Mouse (Mus musculus): ENCODE measurements around the gene Gngt1. TPM values are rescaled to one million over a fixed set of nuclear protein-coding genes. Genes with fewer than 3 reads are reported as not detected.

Gngt1 gene
- polyA plus RNA-seq, 2 experiments = not detected

DNA sequence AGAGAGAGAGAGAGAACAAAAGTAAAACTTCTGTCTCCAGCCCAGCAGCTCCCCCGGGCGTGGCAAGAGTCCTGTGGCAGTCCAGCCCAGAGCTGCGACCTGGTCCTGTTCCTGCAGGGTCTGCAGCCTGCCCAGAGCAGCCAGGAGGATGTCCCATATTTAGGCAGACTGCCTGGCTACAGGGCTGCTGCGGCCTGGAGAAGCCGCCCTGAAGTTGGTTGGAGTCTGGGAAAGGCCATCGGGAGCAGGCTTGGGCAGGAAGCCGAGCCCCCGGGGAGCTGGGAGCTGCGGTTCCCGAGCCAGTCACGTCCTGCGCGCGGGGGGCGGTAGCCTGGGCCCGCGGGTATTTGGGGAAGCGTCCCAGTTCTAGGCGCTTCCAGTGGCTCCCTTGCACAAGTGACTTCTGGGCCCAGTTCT, 10.3 kb downstream of the Gngt1 start, which contains the start of gene Gng11:
Gng11 (plus strand) TSS at position 15 of the 417 bp plus-strand sequence.
- 0 out of 2 replicates have a peak, but pooled peaks have one; percentile 51 for TF ChIP-seq POLR2A (IDR thresholded peaks at IDR 0.05; ENCODE audit: borderline replicate concordance, extremely low read depth, insufficient read depth, insufficient read length)
- H3K4me1 ChIP-seq (ENCODE audit: control insufficient read depth, insufficient read depth, low read length) = peaks cover 8% of the 10 kb centered on the region
- WGBS = 4% methylated on average over 19 of the region's 19 CpGs
- H3K9ac ChIP-seq (ENCODE audit: low read depth, low read length, severe bottlenecking) = peak within 1 kb of the TSS; percentile 77
- H3K9me3 ChIP-seq (ENCODE audit: control insufficient read depth, low read length) = no peaks in the 10 kb centered on the region
- no peaks in the 10 kb centered on the region for H3K27me3 ChIP-seq (ENCODE audit: control insufficient read depth, insufficient read depth, low read length)
- ATAC-seq (ENCODE audit: low FRiP score, low read depth) (peak; percentile 77), DNase-seq (ENCODE audit: low spot score) (peak; percentile 46)
- H3K27ac ChIP-seq (replicated peaks; ENCODE audit: low read depth, low read length) = peak within 1 kb of the TSS; percentile 69
- peak within 1 kb of the TSS; percentile 75 for H3K4me2 ChIP-seq (replicated peaks; ENCODE audit: low read depth, low read length, severe bottlenecking)
- peak within 1 kb of the TSS; percentile 47 for H3K4me3 ChIP-seq (replicated peaks; ENCODE audit: low read length)
- H3K36me3 ChIP-seq (ENCODE audit: control insufficient read depth, insufficient read depth, low read length) = no peaks in the 10 kb centered on the region

DNA sequence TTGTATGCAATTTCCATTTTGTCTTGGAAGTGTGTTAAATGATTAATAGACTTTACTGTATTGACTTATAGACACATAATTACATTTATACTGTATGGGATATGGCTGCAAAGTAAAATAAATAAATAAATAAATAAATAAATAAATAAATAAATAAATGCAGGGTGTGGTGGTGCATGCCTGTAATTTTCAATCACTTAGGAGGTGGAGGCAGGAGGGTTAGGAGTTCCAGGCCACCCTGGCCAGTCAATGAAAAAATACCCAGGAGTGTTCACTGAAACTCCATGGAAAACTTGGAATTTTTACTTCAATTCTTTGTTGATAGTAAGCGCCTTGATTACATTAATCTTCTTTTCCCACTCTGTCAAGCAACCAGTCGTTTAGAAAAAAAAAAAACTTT, 11.2 kb downstream of the Gngt1 start:
- Histone ChIP-seq H3K4me1 (ENCODE audit: control insufficient read depth, insufficient read depth, low read length) (peaks cover 8% of the 10 kb centered on the region), H3K4me3 (replicated peaks; ENCODE audit: low read length) (peak overlapping the region; percentile 47), H3K9ac (ENCODE audit: low read depth, low read length, severe bottlenecking) (peak overlapping the region; percentile 77; the same call in 1 of the 2 replicates), H3K4me2 (replicated peaks; ENCODE audit: low read depth, low read length, severe bottlenecking) (peak overlapping the region; percentile 75; the same call in 1 of the 2 replicates), H3K9me3 (ENCODE audit: control insufficient read depth, low read length) (no peaks in the 10 kb centered on the region), H3K36me3 (ENCODE audit: control insufficient read depth, insufficient read depth, low read length) (no peaks in the 10 kb centered on the region), H3K27ac (replicated peaks; ENCODE audit: low read depth, low read length) (no peak overlapping the region), H3K27me3 (ENCODE audit: control insufficient read depth, insufficient read depth, low read length) (no peaks in the 10 kb centered on the region)
- ATAC-seq (ENCODE audit: low FRiP score, low read depth) (no peak), DNase-seq (ENCODE audit: low spot score) (no peak)
- 74% methylated on average over 2 of the region's 2 CpGs for WGBS
- TF ChIP-seq POLR2A (IDR thresholded peaks at IDR 0.05; ENCODE audit: borderline replicate concordance, extremely low read depth, insufficient read depth, insufficient read length) = no peak

DNA sequence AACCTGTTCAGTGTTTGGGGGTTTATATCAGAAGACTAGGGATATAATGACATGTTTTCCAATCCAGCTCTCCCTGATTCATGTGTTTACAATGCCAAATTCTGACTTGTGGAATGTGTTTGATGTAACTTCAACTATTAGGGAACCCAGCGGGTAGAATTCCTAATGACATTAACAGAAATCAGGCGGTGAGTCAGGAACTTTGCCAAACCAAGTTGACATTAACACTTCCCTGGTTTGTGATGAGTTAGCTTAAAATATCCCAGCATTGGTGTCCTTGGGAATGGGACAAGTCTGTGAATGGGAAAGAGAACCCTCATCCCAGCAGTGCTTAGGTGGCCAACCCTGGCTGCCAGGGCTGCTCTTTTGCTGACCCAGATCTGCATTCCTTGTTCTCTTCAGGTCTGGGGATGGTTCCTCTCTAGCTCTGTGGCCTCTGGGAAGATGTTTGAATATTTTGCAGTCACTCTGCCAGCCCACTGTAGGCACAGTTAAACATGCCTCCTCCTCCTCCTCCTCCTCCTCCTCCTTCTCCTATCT, 15.0 kb downstream of the Gngt1 start:
- no peak overlapping the region for H3K9ac ChIP-seq (ENCODE audit: low read depth, low read length, severe bottlenecking)
- ATAC-seq (ENCODE audit: low FRiP score, low read depth) = no peak
- no peak for TF ChIP-seq POLR2A (IDR thresholded peaks at IDR 0.05; ENCODE audit: borderline replicate concordance, extremely low read depth, insufficient read depth, insufficient read length)
- peaks cover 4% of the 10 kb centered on the region; the same call in 1 of the 2 replicates for H3K4me1 ChIP-seq (ENCODE audit: control insufficient read depth, insufficient read depth, low read length)
- no peak for DNase-seq (ENCODE audit: low spot score)
- no peaks in the 10 kb centered on the region for H3K27me3 ChIP-seq (ENCODE audit: control insufficient read depth, insufficient read depth, low read length)
- no peak overlapping the region for H3K27ac ChIP-seq (replicated peaks; ENCODE audit: low read depth, low read length)
- H3K4me2 ChIP-seq (replicated peaks; ENCODE audit: low read depth, low read length, severe bottlenecking) = no peak overlapping the region
- no peak overlapping the region for H3K4me3 ChIP-seq (replicated peaks; ENCODE audit: low read length)
- H3K9me3 ChIP-seq (ENCODE audit: control insufficient read depth, low read length) = no peaks in the 10 kb centered on the region
- H3K36me3 ChIP-seq (ENCODE audit: control insufficient read depth, insufficient read depth, low read length) = no peaks in the 10 kb centered on the region
- 50% methylated on average over 2 of the region's 2 CpGs for WGBS

DNA sequence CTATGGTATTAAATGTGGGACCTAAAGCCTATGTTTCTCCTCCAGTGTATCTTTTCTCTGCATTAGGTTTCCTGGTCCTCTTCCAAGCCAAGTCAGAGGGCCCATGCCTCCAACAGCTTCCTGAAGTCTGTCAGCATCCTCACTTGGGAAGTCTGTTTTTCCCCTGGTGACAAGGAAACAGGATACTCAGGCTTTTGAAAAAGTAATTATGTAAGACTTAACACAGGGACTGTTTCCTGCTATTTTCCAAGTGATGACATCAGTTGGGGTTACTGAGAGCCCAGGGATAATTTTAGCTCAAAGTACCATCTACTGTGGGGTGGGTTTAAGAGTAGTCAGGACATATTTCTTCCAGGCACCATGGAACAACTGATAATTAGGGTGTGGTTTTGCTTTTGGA, 16.0 kb downstream of the Gngt1 start:
- H3K4me1 ChIP-seq (ENCODE audit: control insufficient read depth, insufficient read depth, low read length) = peaks cover 4% of the 10 kb centered on the region; the same call in 1 of the 2 replicates

DNA sequence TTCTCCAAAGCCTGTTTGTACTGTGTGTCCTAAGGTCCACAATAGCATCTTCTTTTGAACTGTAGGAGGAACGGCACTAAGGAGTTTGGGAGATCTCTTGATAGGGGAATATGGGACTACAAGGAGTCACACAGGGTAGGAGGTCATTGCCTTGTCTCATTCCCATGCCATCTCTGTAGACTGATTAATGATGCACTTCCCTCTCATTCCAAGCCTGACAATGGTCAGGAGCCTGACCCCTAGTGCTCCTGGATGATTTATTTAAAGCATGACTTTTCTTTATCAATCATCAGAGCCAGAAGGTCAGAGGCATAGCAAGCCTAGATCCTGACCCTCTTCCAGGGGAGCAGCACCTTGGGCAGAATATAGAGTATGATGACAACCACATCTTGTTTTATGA, 29.1 kb downstream of the Gngt1 start:
- Histone ChIP-seq H3K4me1 (ENCODE audit: control insufficient read depth, insufficient read depth, low read length) (no peaks in the 10 kb centered on the region), H3K27ac (replicated peaks; ENCODE audit: low read depth, low read length) (no peak overlapping the region), H3K9me3 (ENCODE audit: control insufficient read depth, low read length) (no peaks in the 10 kb centered on the region), H3K4me3 (replicated peaks; ENCODE audit: low read length) (no peak overlapping the region), H3K4me2 (replicated peaks; ENCODE audit: low read depth, low read length, severe bottlenecking) (no peak overlapping the region), H3K27me3 (ENCODE audit: control insufficient read depth, insufficient read depth, low read length) (no peaks in the 10 kb centered on the region), H3K9ac (ENCODE audit: low read depth, low read length, severe bottlenecking) (no peak overlapping the region), H3K36me3 (ENCODE audit: control insufficient read depth, insufficient read depth, low read length) (no peaks in the 10 kb centered on the region)
- ATAC-seq (ENCODE audit: low FRiP score, low read depth) (no peak), DNase-seq (ENCODE audit: low spot score) (no peak)
- 61% methylated on average over 1 of the region's 1 CpGs for WGBS
- TF ChIP-seq POLR2A (IDR thresholded peaks at IDR 0.05; ENCODE audit: borderline replicate concordance, extremely low read depth, insufficient read depth, insufficient read length) = no peak

More for the DNA sequence above, 16.0 kb downstream of the Gngt1 start:
- Histone ChIP-seq H3K27ac (replicated peaks; ENCODE audit: low read depth, low read length) (no peak overlapping the region), H3K9me3 (ENCODE audit: control insufficient read depth, low read length) (no peaks in the 10 kb centered on the region), H3K36me3 (ENCODE audit: control insufficient read depth, insufficient read depth, low read length) (no peaks in the 10 kb centered on the region), H3K9ac (ENCODE audit: low read depth, low read length, severe bottlenecking) (no peak overlapping the region), H3K27me3 (ENCODE audit: control insufficient read depth, insufficient read depth, low read length) (no peaks in the 10 kb centered on the region), H3K4me3 (replicated peaks; ENCODE audit: low read length) (no peak overlapping the region), H3K4me2 (replicated peaks; ENCODE audit: low read depth, low read length, severe bottlenecking) (no peak overlapping the region)
- no peak for ATAC-seq (ENCODE audit: low FRiP score, low read depth)
- no peak for DNase-seq (ENCODE audit: low spot score)
- TF ChIP-seq POLR2A (IDR thresholded peaks at IDR 0.05; ENCODE audit: borderline replicate concordance, extremely low read depth, insufficient read depth, insufficient read length) = no peak

Data from limb, embryonic 14.5 days (tissue).